Mouse (Mus musculus) bone marrow macrophage, adult 2 months (primary cell): ENCODE measurements around the gene Map6.

Experiments
- CTCF ChIP-seq: IDR thresholded peaks from 2 replicates; pipeline ENCODE4 v1.5.1; 2012; ENCODE audit warnings: low read depth, mild to moderate bottlenecking, low read length, moderate library complexity
- POLR2A ChIP-seq: IDR thresholded peaks from 2 replicates; pipeline ENCODE4 v1.6.1; 2012; ENCODE audit warnings: mild to moderate bottlenecking, low read depth, low read length, borderline replicate concordance

DNA sequence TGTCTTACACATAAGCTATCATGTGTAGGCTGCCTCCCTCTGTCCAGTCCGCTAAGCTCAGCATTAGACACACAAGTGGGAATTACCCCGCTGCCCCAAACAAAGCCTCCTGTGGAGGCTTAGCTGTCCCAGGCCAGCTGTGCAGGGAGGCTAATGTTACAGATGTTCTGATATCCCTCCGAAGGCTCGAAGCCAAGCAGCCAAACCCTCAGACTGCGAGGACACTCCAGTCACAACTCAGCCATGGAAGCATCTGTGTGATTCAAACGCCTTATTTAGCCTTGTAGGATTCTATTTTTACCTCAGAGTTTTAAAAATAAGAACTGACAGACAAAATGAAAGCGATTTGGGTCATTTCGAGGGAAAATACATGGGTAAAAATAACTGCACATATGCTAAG lies 27.9 kb downstream of the Map6 start:
- TF ChIP-seq POLR2A (no peak), CTCF (no peak)
